Mouse (Mus musculus): ENCODE results near the gene Ndufa3.

DNA sequence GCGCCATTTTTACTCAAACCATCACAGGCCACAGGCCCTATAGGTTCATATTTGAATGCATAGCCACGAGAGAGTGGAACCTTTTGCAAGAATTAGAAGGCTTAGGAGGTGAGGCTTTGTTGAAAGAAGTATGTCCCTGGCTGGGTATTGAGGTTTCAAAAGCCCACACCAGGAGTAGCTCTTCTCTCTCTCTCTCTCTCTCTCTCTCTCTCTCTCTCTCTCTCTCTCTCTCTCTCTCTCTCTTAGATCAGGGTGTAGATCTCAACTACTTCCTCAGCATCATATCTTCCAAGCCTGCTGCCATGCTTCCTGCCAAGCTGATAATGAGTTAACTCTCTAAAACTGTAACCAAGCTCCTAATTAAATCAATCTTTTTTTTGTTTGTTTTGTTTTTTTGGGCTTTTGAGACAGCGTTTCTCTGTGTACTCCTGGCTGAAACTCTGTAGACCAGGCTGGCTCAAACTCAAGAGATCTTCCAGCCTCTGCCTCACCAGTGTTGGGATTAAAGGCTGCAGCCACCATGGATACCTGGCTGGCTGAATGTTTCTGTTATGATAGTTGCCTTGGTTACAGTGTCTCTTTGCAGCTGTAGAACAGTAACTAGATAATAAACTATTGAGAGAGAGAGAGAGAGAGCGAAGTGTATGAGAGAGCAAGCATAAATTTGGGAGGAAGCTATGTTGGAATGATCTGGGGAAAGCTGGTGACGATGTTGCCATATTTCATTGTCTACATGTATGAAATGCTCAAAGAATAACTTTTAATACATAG lies 40.6 kb upstream of the Ndufa3 start:
- TF ChIP-seq CTCF (conservative IDR thresholded peaks at IDR 0.05; ENCODE audit: insufficient read depth, insufficient read length, low read depth, low read length): no peak
- TF ChIP-seq POLR2A (IDR thresholded peaks at IDR 0.05; ENCODE audit: low read depth, low read length): no peak
